Mouse (Mus musculus) liver, adult 2 months (tissue): ENCODE measurements at regions not wholly inside any gene's neighbourhood (a gene's known extent, or its start where the extent isn't known, plus 50 kb on each side); places are given as distances from the start of the nearest gene placed in this dataset.

Experiments used
- CTCF ChIP-seq: fragments of 200-500 bp; IDR thresholded peaks from 2 replicates; pipeline ENCODE4 v1.5.1; 2011; ENCODE audit warnings: low read depth, low read length, control low read depth
- POLR2A ChIP-seq: fragments of 200-500 bp; IDR thresholded peaks from 2 replicates; pipeline ENCODE4 v1.6.1; 2011; ENCODE audit warnings: low read length, control low read depth; ENCODE audit not compliant: insufficient read depth; ENCODE audit errors: extremely low read depth

DNA sequence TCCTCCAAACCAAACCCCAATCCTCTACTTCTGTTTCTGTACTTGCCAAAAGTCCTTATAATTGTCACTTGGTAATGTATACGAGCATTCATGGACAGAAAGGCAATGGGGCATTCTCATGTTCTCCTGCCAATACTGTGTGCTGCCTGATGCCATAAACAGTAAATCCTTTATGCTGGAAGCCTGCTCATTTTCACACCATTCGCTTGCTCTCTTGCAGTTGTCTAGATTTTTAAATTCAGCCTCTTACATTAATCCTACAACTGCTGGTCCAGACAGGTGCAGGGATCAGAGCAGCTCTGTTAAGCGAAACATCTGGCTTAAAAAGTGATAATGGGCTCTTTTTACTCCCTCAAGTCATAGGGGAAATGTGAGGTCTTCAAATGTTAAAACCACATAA is 152.9 kb upstream of the Vgll2 start:
- no peak for TF ChIP-seq CTCF
- TF ChIP-seq POLR2A, result no peak
